Mouse (Mus musculus) gastrocnemius, postnatal 36 days (tissue): ENCODE data around the gene Sema6d. TPM values are rescaled to one million over a fixed set of nuclear protein-coding genes. Genes with fewer than 3 reads are reported as not detected.

Source experiments
- DNase-seq, 2 experiments: peaks; one replicate each; pipeline ENCODE4 v3.0.0; 2022
- intact Hi-C: fragments of 180-260 bp; cut with DNase I; formaldehyde crosslinking; loops from one replicate; pipeline ENCODE4 v1.15.1; 2025
- total RNA-seq, 2 experiments: library from RNA; stranded (reverse); gene quantifications; 2 replicates each; pipeline ENCODE4 v1.2.3; 2021

Gene Sema6d
- total RNA-seq, 2 experiments from 2014 or later = 3.8 to 6.6 TPM

DNA sequence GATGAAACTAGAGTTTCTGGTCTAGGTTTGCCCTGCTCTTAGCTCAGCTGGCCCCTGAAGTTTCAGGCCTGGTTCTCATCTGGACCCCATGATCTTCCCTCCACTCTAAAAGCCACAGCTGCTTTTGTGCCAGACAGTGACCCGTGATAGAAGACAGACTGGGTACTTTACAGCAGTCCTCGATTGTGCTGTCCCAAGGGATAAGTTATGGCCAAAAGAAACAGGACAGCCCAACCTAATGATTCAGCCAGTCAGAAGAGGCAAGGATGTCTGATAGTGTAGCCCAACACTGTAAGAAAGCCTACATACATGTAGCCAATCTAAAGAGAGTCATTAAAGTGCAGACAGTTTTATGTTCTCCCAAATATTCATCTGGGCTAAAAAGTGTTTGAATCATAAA, 371.2 kb downstream of the Sema6d start:
- intact Hi-C loops = no loop called here
- no peak for DNase-seq

DNA sequence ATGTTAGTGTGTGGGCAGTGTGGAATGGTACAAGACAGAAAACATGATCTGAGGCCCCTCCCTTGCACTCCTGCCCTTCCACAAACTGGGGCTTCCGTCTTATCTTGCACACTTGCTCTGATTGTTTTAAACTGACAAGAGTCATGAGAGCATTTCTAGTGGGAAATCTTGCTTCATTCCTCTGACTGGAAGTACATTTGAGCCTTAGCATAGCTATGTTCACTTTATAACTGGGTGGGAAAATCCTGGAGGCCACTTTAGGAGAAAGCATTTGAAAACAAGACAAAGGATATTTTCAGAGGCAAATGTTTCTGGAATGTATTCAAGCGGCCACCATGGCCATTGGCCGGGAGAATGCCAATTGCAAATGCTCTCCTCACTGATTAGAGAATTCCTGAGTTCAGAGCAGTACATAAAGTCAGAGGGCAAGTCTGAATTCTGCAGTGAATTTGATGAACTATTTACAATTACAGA, 371.6 kb downstream of the Sema6d start:
- DNase-seq = no peak
- intact Hi-C loops = no loop called here

- no peak for DNase-seq
- intact Hi-C loops = no loop called here
These were observed 375.5 kb downstream of the Sema6d start for GRCm38 (mm10) chr2:124465004-124465946.

DNA sequence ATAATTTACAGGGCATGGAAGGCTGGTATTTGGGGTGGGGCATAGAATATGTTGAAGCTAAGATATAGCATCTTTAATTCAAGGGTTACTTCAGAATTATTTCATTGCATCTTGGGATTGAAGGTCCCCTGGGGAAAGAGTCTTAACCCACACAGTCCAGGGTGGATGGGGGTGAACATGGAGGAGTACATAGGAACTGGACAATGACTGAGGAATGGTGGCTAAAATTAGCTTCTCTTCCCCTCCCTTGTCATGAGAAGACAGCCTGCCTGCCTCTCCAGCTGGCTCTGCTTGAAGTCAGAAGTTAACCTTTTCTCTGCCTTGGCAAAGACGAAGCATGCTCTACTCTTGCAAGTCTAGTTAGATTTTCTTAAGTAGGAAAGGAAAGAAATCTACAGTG, 377.7 kb downstream of the Sema6d start:
- intact Hi-C loops = no loop called here

GRCm38 (mm10) chr2:124470346-124471042, 380.7 kb downstream of the Sema6d start:
- DNase-seq = no peak
- intact Hi-C loops = no loop called here

More for the DNA sequence above, 377.7 kb downstream of the Sema6d start:
- DNase-seq = no peak

- intact Hi-C loops = no loop called here
- DNase-seq = no peak
These were observed 383.1 kb downstream of the Sema6d start for GRCm38 (mm10) chr2:124472674-124473507.

DNA sequence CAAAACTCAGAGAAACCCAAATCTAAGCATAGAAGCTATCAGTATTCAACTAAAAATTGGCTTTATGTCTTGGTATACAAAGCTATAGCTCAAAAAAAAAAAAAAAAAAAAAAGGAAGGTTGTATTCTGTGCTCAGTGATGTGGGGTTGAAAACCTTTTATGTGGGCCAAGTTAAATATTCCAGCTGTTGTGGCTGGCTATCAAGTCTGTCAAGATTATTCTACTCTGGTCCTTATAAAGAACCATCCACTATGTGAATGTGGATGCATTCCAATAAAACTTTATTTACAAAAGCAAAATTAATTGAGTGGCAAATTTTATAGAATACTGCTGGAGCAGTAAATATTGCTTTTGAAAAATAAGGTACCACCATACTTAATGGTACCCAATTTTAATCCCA, 388.1 kb downstream of the Sema6d start:
- intact Hi-C loops = no loop called here
- DNase-seq = no peak

DNA sequence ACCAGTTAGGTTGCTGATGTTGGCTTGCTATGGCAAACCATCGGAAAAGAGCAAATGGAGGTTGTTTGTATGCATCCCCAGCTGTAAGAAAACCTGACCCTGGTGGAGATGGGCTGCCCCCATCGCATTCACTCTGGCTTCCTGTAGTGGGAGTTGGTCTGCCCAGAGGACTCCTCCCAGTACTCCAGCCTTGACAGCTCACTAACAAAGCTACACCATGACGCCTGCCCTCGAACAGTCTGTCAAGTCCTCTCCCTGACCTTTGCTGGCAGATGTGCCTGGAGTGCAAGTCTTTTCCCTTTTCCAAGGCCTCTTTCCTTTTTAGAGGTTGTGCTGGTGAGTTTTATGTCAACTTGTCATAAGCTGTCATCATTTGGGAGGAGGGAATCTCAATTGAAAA, 388.8 kb downstream of the Sema6d start:
- intact Hi-C loops = no loop called here
- no peak for DNase-seq

GRCm38 (mm10) chr2:124485761-124486160, 396.0 kb downstream of the Sema6d start:
- DNase-seq = no peak
- intact Hi-C loops = no loop called here

GRCm38 (mm10) chr2:124490010-124490801, 400.4 kb downstream of the Sema6d start:
- no peak for DNase-seq
- intact Hi-C loops = no loop called here

- DNase-seq = no peak
- intact Hi-C loops = no loop called here
These were observed 406.0 kb downstream of the Sema6d start for GRCm38 (mm10) chr2:124495751-124496150.

- DNase-seq = no peak
- intact Hi-C loops = no loop called here
These were observed 409.9 kb downstream of the Sema6d start for GRCm38 (mm10) chr2:124499670-124500069.

DNA sequence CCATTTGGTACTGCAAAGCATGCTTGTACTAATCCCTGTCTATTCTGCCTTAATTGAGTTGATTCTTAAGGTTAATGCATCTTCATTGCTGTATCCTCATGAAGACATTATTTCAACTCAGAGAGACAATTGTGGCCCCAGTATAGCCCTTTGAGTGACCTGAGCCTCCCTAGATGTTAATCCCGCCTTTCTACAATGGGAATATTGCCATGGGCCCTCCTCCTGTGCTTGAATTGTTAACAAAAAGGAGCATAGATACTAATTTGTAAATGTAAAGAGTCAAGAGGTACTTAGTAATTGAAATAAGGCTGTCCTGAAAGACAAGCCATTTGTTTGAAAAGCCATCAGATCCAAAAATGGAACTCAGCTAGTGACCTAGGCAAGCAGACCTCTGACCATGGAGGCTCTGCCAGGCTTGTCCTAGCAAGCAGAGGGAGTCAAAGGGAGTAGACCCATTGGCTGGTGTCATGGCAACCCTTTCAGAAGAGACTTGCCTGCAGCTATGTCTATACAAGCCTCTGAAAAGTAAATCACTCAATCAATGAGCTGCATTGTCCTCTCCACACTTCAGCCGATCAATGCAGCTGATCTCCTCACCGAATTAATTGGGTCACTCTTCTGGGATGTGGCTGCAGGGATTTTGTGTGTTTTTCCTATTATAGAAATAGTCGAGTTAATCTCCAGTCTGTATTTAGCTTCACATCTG, 416.2 kb downstream of the Sema6d start:
- DNase-seq = no peak
- intact Hi-C loops = no loop called here

- intact Hi-C loops = no loop called here
- no peak for DNase-seq
These were observed 418.0 kb downstream of the Sema6d start for GRCm38 (mm10) chr2:124507804-124508203.

- no peak for DNase-seq
- intact Hi-C loops = no loop called here
These were observed 419.7 kb downstream of the Sema6d start for GRCm38 (mm10) chr2:124509479-124509878.

- intact Hi-C loops = no loop called here
- DNase-seq = no peak
These were observed 422.1 kb downstream of the Sema6d start for GRCm38 (mm10) chr2:124511826-124512225.

DNA sequence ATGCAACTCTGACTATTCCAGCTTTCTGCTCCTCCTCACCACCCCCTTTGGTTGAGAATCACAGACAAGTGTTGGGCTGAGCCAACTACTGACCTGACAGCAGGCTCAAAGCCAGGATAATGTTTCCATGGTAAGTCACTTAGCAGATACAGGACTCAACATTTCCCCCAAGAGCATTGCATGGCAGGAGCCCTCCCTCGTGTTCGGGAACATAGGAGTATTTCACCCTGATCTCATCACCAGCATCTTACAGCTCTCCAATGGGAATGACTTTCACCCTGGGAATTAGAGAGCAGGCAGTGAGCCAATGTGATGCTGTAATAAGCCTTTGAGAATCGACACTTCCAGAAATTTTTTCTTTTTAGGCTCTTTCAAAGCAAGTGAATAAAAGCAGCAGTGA, 432.7 kb downstream of the Sema6d start:
- intact Hi-C loops = no loop called here
- DNase-seq = peak; percentile 32 to 78

DNA sequence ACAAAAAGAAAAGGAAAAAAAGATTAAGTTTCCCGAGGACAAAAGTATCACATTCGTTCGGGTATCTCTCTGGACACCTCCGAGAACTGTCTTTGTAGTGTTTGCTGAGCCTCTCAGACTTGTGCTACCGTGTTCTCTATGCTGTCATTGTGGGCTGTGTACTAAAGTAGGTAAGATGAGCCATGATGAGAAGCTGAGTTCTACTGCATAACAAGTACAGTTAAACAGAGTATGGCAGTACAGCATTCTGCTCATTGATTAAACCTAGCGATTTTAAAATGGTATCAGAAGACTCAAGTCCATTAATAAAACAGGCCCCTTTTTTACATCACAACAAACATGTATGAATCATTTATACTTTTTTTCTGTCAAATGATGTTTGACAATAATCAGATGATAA, 433.9 kb downstream of the Sema6d start:
- DNase-seq = no peak
- intact Hi-C loops = no loop called here

GRCm38 (mm10) chr2:124524167-124524566, 434.4 kb downstream of the Sema6d start:
- intact Hi-C loops = no loop called here
- no peak for DNase-seq
